Mouse (Mus musculus): Measurements from ENCODE around the gene St6galnac1. TPM values are rescaled to one million over a fixed set of nuclear protein-coding genes. Genes with fewer than 3 reads are reported as not detected.

The St6galnac1 gene
- polyA plus RNA-seq, 1 experiment from 2014 or later: not detected

GRCm38 (mm10) chr11:116814076-116814883 lies 39.0 kb upstream of the St6galnac1 start:
- H3K36me3 ChIP-seq: no peaks in the 10 kb centered on the region
- H3K4me2 ChIP-seq (replicated peaks): peak overlapping the region; percentile 56
- ATAC-seq: no peak
- H3K4me3 ChIP-seq (replicated peaks): no peak overlapping the region
- WGBS: 2% methylated on average over 20 of the region's 20 CpGs
- no peaks in the 10 kb centered on the region for H3K9me3 ChIP-seq
- H3K27me3 ChIP-seq: no peaks in the 10 kb centered on the region
- peak overlapping the region; percentile 98 for H3K27ac ChIP-seq
- peak overlapping the region; percentile 50 for H3K9ac ChIP-seq (replicated peaks)
- peaks cover 59% of the 10 kb centered on the region for H3K4me1 ChIP-seq (replicated peaks)

- H3K4me3 ChIP-seq (replicated peaks): no peak overlapping the region
- H3K9ac ChIP-seq (replicated peaks): peak overlapping the region; percentile 50
- no peak for ATAC-seq
- H3K9me3 ChIP-seq: no peaks in the 10 kb centered on the region
- peaks cover 64% of the 10 kb centered on the region for H3K4me1 ChIP-seq (replicated peaks)
- H3K36me3 ChIP-seq: no peaks in the 10 kb centered on the region
- H3K27me3 ChIP-seq: no peaks in the 10 kb centered on the region
- peak overlapping the region; percentile 56 for H3K4me2 ChIP-seq (replicated peaks)
- H3K27ac ChIP-seq: peak overlapping the region; percentile 98
- 71% methylated on average over 13 of the region's 13 CpGs for WGBS
These were observed 38.3 kb upstream of the St6galnac1 start for GRCm38 (mm10) chr11:116813610-116814009.

- Histone ChIP-seq H3K36me3 (no peaks in the 10 kb centered on the region), H3K4me3 (replicated peaks) (no peak overlapping the region), H3K9me3 (no peaks in the 10 kb centered on the region), H3K27ac (peak overlapping the region; percentile 98), H3K4me1 (replicated peaks) (peaks cover 70% of the 10 kb centered on the region), H3K9ac (replicated peaks) (peak overlapping the region; percentile 50), H3K27me3 (no peaks in the 10 kb centered on the region), H3K4me2 (replicated peaks) (peak overlapping the region; percentile 56)
- ATAC-seq: peak; percentile 44
- 33% methylated on average over 21 of the region's 21 CpGs for WGBS
These were observed 37.7 kb upstream of the St6galnac1 start for GRCm38 (mm10) chr11:116812793-116813529.

- 5% methylated on average over 30 of the region's 32 CpGs for WGBS
- no peaks in the 10 kb centered on the region for H3K27me3 ChIP-seq
- peak overlapping the region; percentile 32 for H3K4me3 ChIP-seq (replicated peaks)
- ATAC-seq: peak; percentile 95
- no peaks in the 10 kb centered on the region for H3K36me3 ChIP-seq
- peak overlapping the region; percentile 65 for H3K9ac ChIP-seq (replicated peaks)
- no peaks in the 10 kb centered on the region for H3K9me3 ChIP-seq
- H3K4me1 ChIP-seq (replicated peaks): peaks cover 75% of the 10 kb centered on the region
- peak overlapping the region; percentile 98 for H3K27ac ChIP-seq
- peak overlapping the region; percentile 56 for H3K4me2 ChIP-seq (replicated peaks)
These were observed 35.9 kb upstream of the St6galnac1 start for GRCm38 (mm10) chr11:116810983-116811901.

- H3K9ac ChIP-seq (replicated peaks): peak overlapping the region; percentile 65
- H3K4me1 ChIP-seq (replicated peaks): peaks cover 72% of the 10 kb centered on the region
- H3K9me3 ChIP-seq: no peaks in the 10 kb centered on the region
- peak overlapping the region; percentile 32 for H3K4me3 ChIP-seq (replicated peaks)
- WGBS: 30% methylated on average over 11 of the region's 11 CpGs
- no peaks in the 10 kb centered on the region for H3K27me3 ChIP-seq
- no peak for ATAC-seq
- peak overlapping the region; percentile 56 for H3K4me2 ChIP-seq (replicated peaks)
- H3K27ac ChIP-seq: peak overlapping the region; percentile 98
- no peaks in the 10 kb centered on the region for H3K36me3 ChIP-seq
These were observed 35.2 kb upstream of the St6galnac1 start for GRCm38 (mm10) chr11:116810528-116810927.

- H3K9ac ChIP-seq (replicated peaks): no peak overlapping the region
- no peaks in the 10 kb centered on the region for H3K36me3 ChIP-seq
- 78% methylated on average over 8 of the region's 8 CpGs for WGBS
- no peaks in the 10 kb centered on the region for H3K27me3 ChIP-seq
- no peak for ATAC-seq
- peaks cover 62% of the 10 kb centered on the region for H3K4me1 ChIP-seq (replicated peaks)
- no peaks in the 10 kb centered on the region for H3K9me3 ChIP-seq
- no peak overlapping the region for H3K4me2 ChIP-seq (replicated peaks)
- no peak overlapping the region for H3K4me3 ChIP-seq (replicated peaks)
- H3K27ac ChIP-seq: 0 out of 2 replicates have a peak overlapping the region, but pooled peaks have one; percentile 98
These were observed 34.2 kb upstream of the St6galnac1 start for GRCm38 (mm10) chr11:116809520-116809919.

- Histone ChIP-seq H3K9ac (replicated peaks) (0 out of 2 replicates have a peak overlapping the region, but pooled peaks have one; percentile 21), H3K27ac (peak overlapping the region; percentile 47; the same call in 1 of the 2 replicates), H3K27me3 (no peaks in the 10 kb centered on the region), H3K4me1 (replicated peaks) (peaks cover 56% of the 10 kb centered on the region), H3K4me3 (replicated peaks) (no peak overlapping the region), H3K9me3 (no peaks in the 10 kb centered on the region), H3K4me2 (replicated peaks) (no peak overlapping the region), H3K36me3 (no peaks in the 10 kb centered on the region)
- 79% methylated on average over 11 of the region's 11 CpGs for WGBS
- ATAC-seq: no peak
These were observed 33.6 kb upstream of the St6galnac1 start for GRCm38 (mm10) chr11:116808811-116809395.

GRCm38 (mm10) chr11:116807938-116808606 lies 32.8 kb upstream of the St6galnac1 start:
- 0 out of 2 replicates have a peak overlapping the region, but pooled peaks have one; percentile 21 for H3K9ac ChIP-seq (replicated peaks)
- no peak for ATAC-seq
- WGBS: 26% methylated on average over 7 of the region's 7 CpGs
- H3K27ac ChIP-seq: peak overlapping the region; percentile 60
- no peaks in the 10 kb centered on the region for H3K27me3 ChIP-seq
- H3K4me1 ChIP-seq (replicated peaks): peaks cover 47% of the 10 kb centered on the region
- H3K9me3 ChIP-seq: no peaks in the 10 kb centered on the region
- no peaks in the 10 kb centered on the region for H3K36me3 ChIP-seq
- H3K4me2 ChIP-seq (replicated peaks): no peak overlapping the region
- H3K4me3 ChIP-seq (replicated peaks): no peak overlapping the region

GRCm38 (mm10) chr11:116807526-116807925 lies 32.2 kb upstream of the St6galnac1 start:
- peak overlapping the region; percentile 60; the same call in 1 of the 2 replicates for H3K27ac ChIP-seq
- 80% methylated on average over 3 of the region's 3 CpGs for WGBS

GRCm38 (mm10) chr11:116807116-116807515 lies 31.8 kb upstream of the St6galnac1 start:
- Histone ChIP-seq H3K9ac (replicated peaks) (no peak overlapping the region), H3K27ac (no peak overlapping the region), H3K4me2 (replicated peaks) (no peak overlapping the region), H3K36me3 (no peaks in the 10 kb centered on the region), H3K9me3 (no peaks in the 10 kb centered on the region), H3K4me3 (replicated peaks) (no peak overlapping the region), H3K4me1 (replicated peaks) (peaks cover 38% of the 10 kb centered on the region), H3K27me3 (no peaks in the 10 kb centered on the region)
- no peak for ATAC-seq
- WGBS: 63% methylated on average over 7 of the region's 7 CpGs

More at GRCm38 (mm10) chr11:116807526-116807925, 32.2 kb upstream of the St6galnac1 start:
- Histone ChIP-seq H3K36me3 (no peaks in the 10 kb centered on the region), H3K4me1 (replicated peaks) (peaks cover 42% of the 10 kb centered on the region), H3K4me3 (replicated peaks) (no peak overlapping the region), H3K4me2 (replicated peaks) (no peak overlapping the region), H3K9ac (replicated peaks) (no peak overlapping the region), H3K9me3 (no peaks in the 10 kb centered on the region), H3K27me3 (no peaks in the 10 kb centered on the region)
- no peak for ATAC-seq
